Mouse (Mus musculus) liver, adult 2 months (tissue): ENCODE data around the gene Fam178b. TPM values are rescaled to one million over a fixed set of nuclear protein-coding genes. Genes with fewer than 3 reads are reported as not detected.

Experiments
- DNase-seq: peaks from one replicate; pipeline ENCODE4 v3.0.0-alpha.2; 2011; ENCODE audit warnings: low read depth, low spot score; ENCODE audit errors: extremely low read depth
- H3K27ac ChIP-seq: fragments of 200-500 bp; replicated peaks from 2 replicates; pipeline ENCODE4 v1.5.1; 2012; ENCODE audit warnings: low read depth, mild to moderate bottlenecking, control low read depth, inconsistent platforms, low read length; ENCODE audit not compliant: insufficient read depth
- H3K27me3 ChIP-seq: fragments of 200-500 bp; 2 replicates; pipeline ENCODE4 v1.6.1; 2012; ENCODE audit warnings: mild to moderate bottlenecking, moderate library complexity, low read length, inconsistent platforms; ENCODE audit not compliant: control insufficient read depth, insufficient read depth
- H3K36me3 ChIP-seq: fragments of 200-500 bp; 2 replicates; pipeline ENCODE4 v1.6.1; 2012; ENCODE audit warnings: low read length, inconsistent platforms; ENCODE audit not compliant: control insufficient read depth, insufficient read depth
- H3K4me1 ChIP-seq: fragments of 200-500 bp; 2 replicates; pipeline ENCODE4 v1.6.1; 2011; ENCODE audit warnings: low read length; ENCODE audit not compliant: control insufficient read depth, insufficient read depth
- H3K4me3 ChIP-seq: fragments of 200-500 bp; 2 replicates; pipeline ENCODE4 v1.5.1; 2011; ENCODE audit warnings: low read depth, mild to moderate bottlenecking, control low read depth, low read length, moderate library complexity; ENCODE audit not compliant: insufficient read depth
- H3K79me2 ChIP-seq: fragments of 200-500 bp; 2 replicates; pipeline ENCODE4 v1.6.1; 2012; ENCODE audit warnings: inconsistent platforms, mild to moderate bottlenecking, low read length, moderate library complexity; ENCODE audit not compliant: control insufficient read depth, insufficient read depth
- H3K9ac ChIP-seq: fragments of 200-500 bp; 2 replicates; pipeline ENCODE4 v1.6.1; 2012; ENCODE audit warnings: low read depth, mild to moderate bottlenecking, control low read depth, inconsistent platforms, low read length
- CTCF ChIP-seq: fragments of 200-500 bp; IDR thresholded peaks from 2 replicates; pipeline ENCODE4 v1.5.1; 2011; ENCODE audit warnings: low read depth, low read length, control low read depth
- POLR2A ChIP-seq: fragments of 200-500 bp; IDR thresholded peaks from 2 replicates; pipeline ENCODE4 v1.6.1; 2011; ENCODE audit warnings: low read length, control low read depth; ENCODE audit not compliant: insufficient read depth; ENCODE audit errors: extremely low read depth
- WGBS: fragments of 180-500 bp; shearing (Covaris S2); methylation state at CpG from one replicate; pipeline ENCODE4 v1.1.7; 2018; 5-methylcytosine and 5-hydroxymethylcytosine counted together
- polyA plus RNA-seq: library from polyadenylated mRNA; depleted of rRNA; stranded (reverse); fragments of >200 nt; gene quantifications from 2 replicates; pipeline ENCODE4 v1.2.3, GENCODE M21; 2012
- total RNA-seq: library from RNA; depleted of rRNA; stranded (reverse); fragments of >200 nt; gene quantifications from 2 replicates; pipeline ENCODE4 v1.2.3, GENCODE M21; 2014

Gene Fam178b
- total and polyA plus RNA-seq, 2 experiments, result 0.11 to 0.18 TPM

- WGBS, result 86% methylated on average over 2 of the region's 2 CpGs
- no peaks in the 10 kb centered on the region for H3K79me2 ChIP-seq
- no peak overlapping the region for H3K27ac ChIP-seq
- H3K36me3 ChIP-seq, result no peaks in the 10 kb centered on the region
- no peaks in the 10 kb centered on the region for H3K27me3 ChIP-seq
- no peak overlapping the region for H3K9ac ChIP-seq
- H3K4me1 ChIP-seq, result peaks cover 2% of the 10 kb centered on the region; the same call in 1 of the 2 replicates
- no peak overlapping the region for H3K4me3 ChIP-seq
- no peak for DNase-seq
- TF ChIP-seq POLR2A (no peak), CTCF (no peak)
Observed at GRCm38 (mm10) chr1:36591408-36591807, 91.6 kb downstream of the Fam178b start.

- 90% methylated on average over 9 of the region's 9 CpGs for WGBS
- H3K36me3 ChIP-seq, result no peaks in the 10 kb centered on the region
- DNase-seq, result no peak
- H3K4me1 ChIP-seq, result no peaks in the 10 kb centered on the region
- no peaks in the 10 kb centered on the region for H3K79me2 ChIP-seq
- no peaks in the 10 kb centered on the region for H3K27me3 ChIP-seq
- no peak overlapping the region for H3K4me3 ChIP-seq
- TF ChIP-seq POLR2A, result no peak
- TF ChIP-seq CTCF, result no peak
- H3K27ac ChIP-seq, result no peak overlapping the region
- no peak overlapping the region for H3K9ac ChIP-seq
Observed at GRCm38 (mm10) chr1:36590664-36591063, 92.3 kb downstream of the Fam178b start.

- TF ChIP-seq CTCF, result no peak
- no peak for TF ChIP-seq POLR2A
- Histone ChIP-seq H3K27ac (no peak overlapping the region), H3K4me3 (no peak overlapping the region), H3K27me3 (no peaks in the 10 kb centered on the region), H3K36me3 (no peaks in the 10 kb centered on the region), H3K79me2 (no peaks in the 10 kb centered on the region), H3K4me1 (no peaks in the 10 kb centered on the region), H3K9ac (no peak overlapping the region)
- WGBS, result 63% methylated on average over 6 of the region's 6 CpGs
- no peak for DNase-seq
Observed at GRCm38 (mm10) chr1:36589486-36589885, 93.5 kb downstream of the Fam178b start.

- Histone ChIP-seq H3K9ac (no peak overlapping the region), H3K36me3 (no peaks in the 10 kb centered on the region), H3K4me1 (no peaks in the 10 kb centered on the region), H3K27ac (no peak overlapping the region; the same call in 1 of the 2 replicates), H3K79me2 (no peaks in the 10 kb centered on the region), H3K4me3 (no peak overlapping the region), H3K27me3 (no peaks in the 10 kb centered on the region)
- DNase-seq, result no peak
- WGBS, result 85% methylated on average over 13 of the region's 13 CpGs
- TF ChIP-seq CTCF (no peak), POLR2A (no peak)
Observed at GRCm38 (mm10) chr1:36588476-36589450, 94.2 kb downstream of the Fam178b start.

GRCm38 (mm10) chr1:36587860-36588259 is 95.1 kb downstream of the Fam178b start:
- no peaks in the 10 kb centered on the region for H3K36me3 ChIP-seq
- H3K4me1 ChIP-seq, result no peaks in the 10 kb centered on the region
- 95% methylated on average over 6 of the region's 6 CpGs for WGBS
- no peak overlapping the region for H3K27ac ChIP-seq
- H3K9ac ChIP-seq, result no peak overlapping the region
- H3K79me2 ChIP-seq, result no peaks in the 10 kb centered on the region
- no peak overlapping the region for H3K4me3 ChIP-seq
- no peak for DNase-seq
- no peak for TF ChIP-seq POLR2A
- no peak for TF ChIP-seq CTCF
- H3K27me3 ChIP-seq, result no peaks in the 10 kb centered on the region

GRCm38 (mm10) chr1:36586288-36586687 is 96.7 kb downstream of the Fam178b start:
- 90% methylated on average over 4 of the region's 4 CpGs for WGBS
- H3K27me3 ChIP-seq, result no peaks in the 10 kb centered on the region
- no peak overlapping the region for H3K4me3 ChIP-seq
- no peaks in the 10 kb centered on the region for H3K79me2 ChIP-seq
- no peak for TF ChIP-seq POLR2A
- TF ChIP-seq CTCF, result no peak
- H3K4me1 ChIP-seq, result no peaks in the 10 kb centered on the region
- no peaks in the 10 kb centered on the region for H3K36me3 ChIP-seq
- H3K27ac ChIP-seq, result no peak overlapping the region
- H3K9ac ChIP-seq, result no peak overlapping the region
- no peak for DNase-seq
